Mouse (Mus musculus) telencephalon, adult 2 months (tissue): Measurements from ENCODE around the gene Tmod1.
A peak's percentile ranks its signal among the peaks of the same experiment; 100 is the strongest.

ENCODE experiments used
- DNase-seq: peaks from one replicate; pipeline ENCODE4 v3.0.0-alpha.2; 2011; ENCODE audit warnings: low read depth, low spot score

Gene Tmod1

GRCm38 (mm10) chr4:46131791-46132190, 93.1 kb downstream of the Tmod1 start:
- DNase-seq, result peak; percentile 18

DNA sequence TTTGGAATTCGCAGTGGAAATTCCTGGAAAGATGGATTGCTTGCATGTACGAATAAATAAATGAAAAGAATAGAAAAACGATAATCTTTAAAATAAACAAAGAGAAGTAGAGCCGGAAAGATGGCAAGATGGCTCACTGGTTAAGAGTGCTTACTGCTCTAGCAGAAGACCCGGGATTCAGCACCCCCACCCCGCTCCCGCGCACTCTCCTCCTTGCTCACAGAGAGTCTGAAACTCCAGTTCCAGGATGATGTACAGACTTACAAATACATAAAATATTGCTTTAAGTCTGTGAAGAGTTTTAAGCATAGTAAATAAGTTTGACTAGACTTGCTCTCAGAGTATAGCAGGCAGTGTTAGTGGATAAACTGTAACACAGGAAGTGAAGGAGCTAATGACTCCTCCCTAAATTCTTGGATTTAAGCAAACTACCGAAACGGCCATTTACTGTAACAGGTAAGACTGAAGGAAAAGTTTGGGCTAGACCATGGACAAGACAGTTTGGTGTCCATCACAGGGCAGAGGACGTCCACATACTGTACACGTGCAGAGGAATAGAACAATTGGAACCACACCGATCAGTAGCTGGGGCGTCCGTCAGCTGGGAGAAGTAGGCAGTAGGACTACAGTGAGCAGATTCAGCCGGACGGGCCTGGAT, 99.0 kb downstream of the Tmod1 start:
- peak; percentile 22 for DNase-seq

- peak; percentile 80 for DNase-seq
These were observed 99.8 kb downstream of the Tmod1 start, which contains the start of the genes Ncbp1 and Tstd2 for GRCm38 (mm10) chr4:46138287-46139222. TSS of gene Ncbp1 (plus strand) at chr4:46138613. TSS of gene Tstd2 (minus strand) at chr4:46138694.

DNA sequence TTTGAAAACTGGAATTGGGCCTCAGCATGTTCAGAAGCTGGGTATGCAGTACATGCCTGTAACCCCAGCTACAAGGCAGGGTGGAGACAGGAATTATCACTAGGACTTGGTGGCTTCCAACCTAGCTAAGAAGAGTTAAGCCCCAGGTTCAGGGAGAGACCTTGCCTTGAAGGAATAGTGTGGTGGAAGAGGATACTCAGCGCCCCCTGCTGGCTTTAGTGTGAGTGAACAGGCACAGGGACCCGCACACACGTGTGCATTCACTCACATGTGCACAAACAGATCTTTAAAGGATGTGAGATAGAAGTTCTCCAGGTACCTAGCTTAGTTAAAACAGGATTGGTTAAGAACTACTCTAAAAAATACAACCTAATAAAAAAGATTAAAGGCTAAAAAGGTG, 105.6 kb downstream of the Tmod1 start:
- no peak for DNase-seq

- DNase-seq, result peak; percentile 41
These were observed 108.1 kb downstream of the Tmod1 start for GRCm38 (mm10) chr4:46146881-46147280.

DNA sequence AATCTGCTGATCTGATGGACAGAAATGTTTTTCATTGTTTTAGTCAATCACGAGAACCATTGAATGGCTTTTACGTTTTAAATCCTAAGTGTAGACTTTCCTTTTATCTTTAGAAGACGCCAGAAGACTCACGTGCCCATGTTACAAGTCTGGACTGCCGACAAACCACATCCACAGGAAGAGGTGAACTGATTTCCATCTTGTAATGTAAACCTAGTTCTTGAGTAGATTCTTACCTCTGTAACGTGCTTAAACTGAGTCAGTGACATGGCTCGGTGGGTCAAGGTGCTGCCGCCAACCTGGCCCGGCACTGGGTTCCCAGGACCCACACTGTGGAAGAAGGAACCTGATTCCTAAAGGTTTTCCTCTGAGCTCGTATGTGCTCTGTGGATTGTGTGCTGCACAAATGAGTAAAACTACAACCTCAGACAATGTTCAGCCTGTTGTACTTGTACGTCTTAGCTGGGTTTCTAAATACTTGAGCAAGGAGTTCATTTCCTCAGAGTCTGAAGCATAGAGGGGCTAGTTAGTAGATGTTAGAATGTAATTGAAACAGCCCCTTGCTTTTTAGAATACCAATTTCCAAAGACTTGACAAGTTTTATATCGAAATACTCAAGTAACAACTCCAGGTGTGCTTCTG, 113.3 kb downstream of the Tmod1 start:
- DNase-seq, result no peak

GRCm38 (mm10) chr4:46164027-46164426, 125.3 kb downstream of the Tmod1 start:
- no peak for DNase-seq
